Comparison of ENCODE assay signal across 8 mouse cellular contexts in the genomic region with DNA sequence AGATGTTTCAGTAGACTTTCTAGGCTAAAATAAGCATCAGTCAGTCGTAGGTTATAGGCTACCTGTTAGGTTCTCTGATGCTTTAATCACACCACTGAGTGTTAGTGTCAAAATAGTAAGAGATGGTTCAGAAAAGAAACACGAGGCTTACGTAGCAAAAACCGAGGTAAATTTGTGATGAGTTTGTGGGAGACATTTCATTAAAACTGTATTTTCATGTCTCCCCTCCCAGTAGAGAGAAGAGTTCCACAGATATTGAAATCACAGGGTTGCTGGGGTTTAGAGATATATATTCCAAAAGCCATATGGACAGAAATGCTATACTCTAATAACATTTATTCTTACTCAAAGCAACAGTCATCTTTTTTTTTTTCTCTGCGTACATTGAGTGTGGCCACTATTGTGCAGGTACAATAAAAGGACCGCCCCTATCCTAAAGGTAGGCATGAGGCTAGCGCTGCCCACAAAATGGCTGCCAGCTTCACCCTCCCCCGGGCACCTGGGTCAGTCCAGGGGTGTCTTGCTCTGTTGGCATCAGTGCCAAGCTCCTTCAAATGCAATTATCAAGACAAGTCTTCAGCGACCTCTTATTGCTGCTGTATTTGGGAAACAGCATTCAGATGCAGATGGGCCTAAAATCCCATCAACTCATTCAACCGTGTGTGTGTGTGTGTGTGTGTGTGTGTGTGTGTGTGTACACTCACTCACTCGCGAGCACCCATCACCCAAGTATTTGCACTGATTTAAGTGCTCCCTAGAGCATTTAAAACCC.
DNase-seq lines count a peak whose midpoint lies in the region; ATAC-seq lines count a peak whose summit lies in the region.
"Had no signal": no experiment of that assay in that cellular context is flagged by ENCODE, and none has a peak within 500 bp of the region (broad histone marks: within the 10 kb centered on the region; RNA-seq: fewer than 3 reads in every experiment).

No protein-coding gene starts in this region.

- peak; percentile 68; the same call in 1 of the 2 replicates for ATAC-seq in limb, embryonic 11.5 days (ENCODE audit: insufficient number of reproducible peaks, low FRiP score, low TSS enrichment, low read depth)
- ATAC-seq in forebrain, embryonic 13.5 days, result peak; percentile 81
- no peak for ATAC-seq in monocyte, adult 5-6 weeks (replicated peaks; ENCODE audit: insufficient number of reproducible peaks, low FRiP score, low TSS enrichment, poor library complexity, severe bottlenecking)

- H3K4me3 ChIP-seq in limb, embryonic 11.5 days (ENCODE audit: low read depth, low read length), result no peak overlapping the region
- H3K4me3 ChIP-seq in limb, embryonic 10.5 days, result no peak overlapping the region
- peak overlapping the region; percentile 26 for H3K4me3 ChIP-seq in forebrain, embryonic 13.5 days
- peak overlapping the region; percentile 34 for H3K4me3 ChIP-seq in midbrain, embryonic 10.5 days

- no peaks in the 10 kb centered on the region for H3K36me3 ChIP-seq in limb, embryonic 11.5 days (ENCODE audit: control insufficient read depth, insufficient read depth, low read length)
- no peaks in the 10 kb centered on the region for H3K36me3 ChIP-seq in limb, embryonic 10.5 days
- H3K36me3 ChIP-seq in forebrain, embryonic 13.5 days (ENCODE audit: poor library complexity, severe bottlenecking), result no peaks in the 10 kb centered on the region
- no peaks in the 10 kb centered on the region for H3K36me3 ChIP-seq in midbrain, embryonic 10.5 days

- no peaks in the 10 kb centered on the region for H3K9me3 ChIP-seq in limb, embryonic 11.5 days (ENCODE audit: control insufficient read depth, low read length)
- H3K9me3 ChIP-seq in limb, embryonic 10.5 days (replicated peaks), result no peaks in the 10 kb centered on the region
- H3K9me3 ChIP-seq in forebrain, embryonic 13.5 days (replicated peaks), result no peaks in the 10 kb centered on the region
- no peaks in the 10 kb centered on the region for H3K9me3 ChIP-seq in midbrain, embryonic 10.5 days (replicated peaks)

- H3K4me1 ChIP-seq in limb, embryonic 11.5 days (ENCODE audit: control insufficient read depth, insufficient read depth, low read length), result no peaks in the 10 kb centered on the region
- peaks cover 19% of the 10 kb centered on the region for H3K4me1 ChIP-seq in limb, embryonic 10.5 days
- H3K4me1 ChIP-seq in forebrain, embryonic 13.5 days, result peaks cover 33% of the 10 kb centered on the region
- peaks cover 55% of the 10 kb centered on the region for H3K4me1 ChIP-seq in midbrain, embryonic 10.5 days

- no peak overlapping the region for H3K4me2 ChIP-seq in limb, embryonic 11.5 days (ENCODE audit: low read depth, severe bottlenecking)
- H3K4me2 ChIP-seq in forebrain, embryonic 13.5 days, result peak overlapping the region; percentile 56

- H3K27ac ChIP-seq in limb, embryonic 11.5 days (replicated peaks; ENCODE audit: low read depth, low read length), result no peak overlapping the region
- H3K27ac ChIP-seq in limb, embryonic 10.5 days, result no peak overlapping the region
- H3K27ac ChIP-seq in forebrain, embryonic 13.5 days, result peak overlapping the region; percentile 83
- peak overlapping the region; percentile 80 for H3K27ac ChIP-seq in midbrain, embryonic 10.5 days (replicated peaks)
- H3K27ac ChIP-seq: liver, embryonic 14.5 days had no signal

- no peak overlapping the region for H3K9ac ChIP-seq in limb, embryonic 11.5 days (ENCODE audit: low read length)
- H3K9ac ChIP-seq in forebrain, embryonic 13.5 days, result peak overlapping the region; percentile 43; the same call in 1 of the 2 replicates
- H3K9ac ChIP-seq: liver, embryonic 14.5 days had no signal

- no peak for DNase-seq in limb, embryonic 11.5 days (ENCODE audit: low spot score)
- DNase-seq in limb, embryonic 10.5 days (ENCODE audit: low spot score), result no peak
- DNase-seq in midbrain, embryonic 10.5 days (ENCODE audit: low spot score), result peak; percentile 71
- no peak for DNase-seq in MN1 (ENCODE audit: low spot score)
- no peak for DNase-seq in yolk sac, embryonic 10.5 days (ENCODE audit: low spot score)

- no peaks in the 10 kb centered on the region for H3K27me3 ChIP-seq in limb, embryonic 11.5 days (ENCODE audit: control insufficient read depth, insufficient read depth, low read length)
- H3K27me3 ChIP-seq in limb, embryonic 10.5 days (ENCODE audit: low read depth, poor library complexity, severe bottlenecking), result peaks cover 12% of the 10 kb centered on the region
- H3K27me3 ChIP-seq in forebrain, embryonic 13.5 days, result no peaks in the 10 kb centered on the region
- peaks cover 31% of the 10 kb centered on the region for H3K27me3 ChIP-seq in midbrain, embryonic 10.5 days (ENCODE audit: low read depth, poor library complexity, severe bottlenecking)

- 76% methylated on average over 12 of the region's 12 CpGs for WGBS in limb, embryonic 11.5 days
- 74% methylated on average over 12 of the region's 12 CpGs for WGBS in limb, embryonic 10.5 days
- WGBS in forebrain, embryonic 13.5 days, result 7% methylated on average over 12 of the region's 12 CpGs
- WGBS in midbrain, embryonic 10.5 days, result 34% methylated on average over 12 of the region's 12 CpGs

Comparison
In these comparisons a context has a peak if more than half of its experiments do, and no peak if none do; other contexts are left out.
1. H3K27ac ChIP-seq: peak in forebrain, embryonic 13.5 days (single experiment) and midbrain, embryonic 10.5 days (single experiment); none in limb, embryonic 11.5 days (single experiment) and limb, embryonic 10.5 days (single experiment).
2. H3K4me3 ChIP-seq: peak in forebrain, embryonic 13.5 days (single experiment) and midbrain, embryonic 10.5 days (single experiment); none in limb, embryonic 11.5 days (single experiment) and limb, embryonic 10.5 days (single experiment).